Mouse (Mus musculus): ENCODE data around the gene Strada. TPM values are rescaled to one million over a fixed set of nuclear protein-coding genes. Genes with fewer than 3 reads are reported as not detected.

The Strada gene
- total and polyA plus RNA-seq, 2 experiments from 2014 or later: 21.2 to 31.2 TPM

GRCm38 (mm10) chr11:106179711-106180448 lies 22.1 kb downstream of the Strada start:
- Histone ChIP-seq H3K4me1 (ENCODE audit: insufficient read depth, low read length) (no peaks in the 10 kb centered on the region), H3K9ac (replicated peaks; ENCODE audit: low read length, poor library complexity, severe bottlenecking) (no peak overlapping the region), H3K27me3 (ENCODE audit: insufficient read depth, low read length) (no peaks in the 10 kb centered on the region), H3K4me3 (ENCODE audit: low read depth, low read length) (no peak overlapping the region), H3K4me2 (ENCODE audit: low read depth, low read length, poor library complexity, severe bottlenecking) (no peak overlapping the region), H3K27ac (ENCODE audit: low read depth, low read length) (no peak overlapping the region), H3K9me3 (ENCODE audit: low read length) (no peaks in the 10 kb centered on the region), H3K36me3 (ENCODE audit: insufficient read depth, low read length) (peaks cover 10% of the 10 kb centered on the region)
- TF ChIP-seq CTCF (IDR thresholded peaks at IDR 0.05): no peak
- ATAC-seq (ENCODE audit: low FRiP score) (no peak), DNase-seq (ENCODE audit: low spot score) (no peak)
- WGBS: 86% methylated on average over 7 of the region's 7 CpGs

- H3K4me3 ChIP-seq (ENCODE audit: low read depth, low read length): no peak overlapping the region
- TF ChIP-seq CTCF (IDR thresholded peaks at IDR 0.05): no peak
- H3K9ac ChIP-seq (replicated peaks; ENCODE audit: low read length, poor library complexity, severe bottlenecking): no peak overlapping the region
- no peak for ATAC-seq (ENCODE audit: low FRiP score)
- no peaks in the 10 kb centered on the region for H3K9me3 ChIP-seq (ENCODE audit: low read length)
- H3K27ac ChIP-seq (ENCODE audit: low read depth, low read length): no peak overlapping the region
- no peaks in the 10 kb centered on the region for H3K4me1 ChIP-seq (ENCODE audit: insufficient read depth, low read length)
- WGBS: 83% methylated on average over 5 of the region's 5 CpGs
- DNase-seq (ENCODE audit: low spot score): no peak
- no peaks in the 10 kb centered on the region for H3K27me3 ChIP-seq (ENCODE audit: insufficient read depth, low read length)
- H3K36me3 ChIP-seq (ENCODE audit: insufficient read depth, low read length): peaks cover 8% of the 10 kb centered on the region
- no peak overlapping the region for H3K4me2 ChIP-seq (ENCODE audit: low read depth, low read length, poor library complexity, severe bottlenecking)
Observed at GRCm38 (mm10) chr11:106178036-106178782, 23.8 kb downstream of the Strada start.

GRCm38 (mm10) chr11:106176372-106176771 lies 25.6 kb downstream of the Strada start:
- 90% methylated on average over 5 of the region's 5 CpGs for WGBS
- Histone ChIP-seq H3K4me3 (ENCODE audit: low read depth, low read length) (no peak overlapping the region), H3K36me3 (ENCODE audit: insufficient read depth, low read length) (peaks cover 13% of the 10 kb centered on the region), H3K9me3 (ENCODE audit: low read length) (no peaks in the 10 kb centered on the region), H3K9ac (replicated peaks; ENCODE audit: low read length, poor library complexity, severe bottlenecking) (no peak overlapping the region), H3K27ac (ENCODE audit: low read depth, low read length) (no peak overlapping the region), H3K4me1 (ENCODE audit: insufficient read depth, low read length) (no peaks in the 10 kb centered on the region), H3K4me2 (ENCODE audit: low read depth, low read length, poor library complexity, severe bottlenecking) (no peak overlapping the region), H3K27me3 (ENCODE audit: insufficient read depth, low read length) (no peaks in the 10 kb centered on the region)
- TF ChIP-seq CTCF (IDR thresholded peaks at IDR 0.05): no peak
- DNase-seq (ENCODE audit: low spot score): no peak
- no peak for ATAC-seq (ENCODE audit: low FRiP score)

- TF ChIP-seq CTCF (IDR thresholded peaks at IDR 0.05): no peak
- ATAC-seq (ENCODE audit: low FRiP score) (no peak), DNase-seq (ENCODE audit: low spot score) (no peak)
- Histone ChIP-seq H3K4me2 (ENCODE audit: low read depth, low read length, poor library complexity, severe bottlenecking) (no peak overlapping the region), H3K9ac (replicated peaks; ENCODE audit: low read length, poor library complexity, severe bottlenecking) (no peak overlapping the region), H3K4me1 (ENCODE audit: insufficient read depth, low read length) (no peaks in the 10 kb centered on the region), H3K4me3 (ENCODE audit: low read depth, low read length) (no peak overlapping the region), H3K9me3 (ENCODE audit: low read length) (no peaks in the 10 kb centered on the region), H3K27me3 (ENCODE audit: insufficient read depth, low read length) (no peaks in the 10 kb centered on the region), H3K27ac (ENCODE audit: low read depth, low read length) (no peak overlapping the region), H3K36me3 (ENCODE audit: insufficient read depth, low read length) (peaks cover 9% of the 10 kb centered on the region; the same call in 1 of the 2 replicates)
- 79% methylated on average over 3 of the region's 3 CpGs for WGBS
Observed at GRCm38 (mm10) chr11:106175081-106175480, 26.9 kb downstream of the Strada start.

DNA sequence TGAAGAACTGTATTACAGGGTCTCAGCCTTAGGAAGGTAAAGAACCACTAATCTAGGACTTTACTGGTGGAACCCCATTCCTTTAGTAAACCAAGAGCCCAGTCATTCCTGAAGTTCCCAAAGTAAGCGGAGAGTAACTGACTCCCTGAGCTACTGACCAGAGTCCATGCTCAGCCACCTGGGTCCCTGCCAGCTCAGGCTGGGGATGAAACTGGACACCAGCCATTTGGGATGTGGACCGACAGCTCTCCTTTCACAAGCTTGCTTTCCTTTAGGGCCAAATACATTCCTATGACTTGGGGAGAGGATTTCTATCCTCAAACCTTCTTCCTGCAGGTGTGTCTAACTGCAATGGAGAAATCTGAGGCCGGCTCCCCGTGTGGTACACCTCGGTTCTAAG lies 27.6 kb downstream of the Strada start:
- H3K27ac ChIP-seq (ENCODE audit: low read depth, low read length): no peak overlapping the region
- H3K4me1 ChIP-seq (ENCODE audit: insufficient read depth, low read length): no peaks in the 10 kb centered on the region
- no peak overlapping the region for H3K4me2 ChIP-seq (ENCODE audit: low read depth, low read length, poor library complexity, severe bottlenecking)
- DNase-seq (ENCODE audit: low spot score) (no peak), ATAC-seq (ENCODE audit: low FRiP score) (no peak)
- no peak overlapping the region for H3K4me3 ChIP-seq (ENCODE audit: low read depth, low read length)
- 86% methylated on average over 5 of the region's 5 CpGs for WGBS
- H3K9me3 ChIP-seq (ENCODE audit: low read length): no peaks in the 10 kb centered on the region
- peaks cover 9% of the 10 kb centered on the region; the same call in 1 of the 2 replicates for H3K36me3 ChIP-seq (ENCODE audit: insufficient read depth, low read length)
- TF ChIP-seq CTCF (IDR thresholded peaks at IDR 0.05): no peak
- no peak overlapping the region for H3K9ac ChIP-seq (replicated peaks; ENCODE audit: low read length, poor library complexity, severe bottlenecking)
- H3K27me3 ChIP-seq (ENCODE audit: insufficient read depth, low read length): no peaks in the 10 kb centered on the region

DNA sequence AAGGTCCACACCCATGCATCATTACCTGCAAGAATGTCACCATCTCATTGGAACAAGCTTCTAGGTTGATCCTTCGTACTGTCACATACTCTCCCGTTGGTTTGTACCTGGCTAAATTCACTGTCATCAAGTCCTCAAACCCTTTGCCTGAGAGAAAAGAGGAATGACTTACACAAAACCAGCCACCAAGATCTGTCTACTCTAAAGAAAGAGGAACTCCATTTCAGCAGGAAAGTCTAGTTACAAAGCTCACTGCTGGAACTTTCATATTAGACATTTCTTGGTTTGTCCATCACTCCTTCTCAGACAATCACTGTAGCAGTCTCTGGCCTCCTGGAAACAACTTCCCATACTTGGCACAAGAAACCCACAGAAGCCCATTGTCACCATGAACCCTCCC lies 28.7 kb downstream of the Strada start:
- Histone ChIP-seq H3K9me3 (ENCODE audit: low read length) (no peaks in the 10 kb centered on the region), H3K4me1 (ENCODE audit: insufficient read depth, low read length) (no peaks in the 10 kb centered on the region), H3K27me3 (ENCODE audit: insufficient read depth, low read length) (no peaks in the 10 kb centered on the region), H3K9ac (replicated peaks; ENCODE audit: low read length, poor library complexity, severe bottlenecking) (no peak overlapping the region), H3K36me3 (ENCODE audit: insufficient read depth, low read length) (peaks cover 12% of the 10 kb centered on the region), H3K4me3 (ENCODE audit: low read depth, low read length) (no peak overlapping the region), H3K27ac (ENCODE audit: low read depth, low read length) (no peak overlapping the region), H3K4me2 (ENCODE audit: low read depth, low read length, poor library complexity, severe bottlenecking) (no peak overlapping the region)
- TF ChIP-seq CTCF (IDR thresholded peaks at IDR 0.05): no peak
- no peak for DNase-seq (ENCODE audit: low spot score)
- 91% methylated on average over 2 of the region's 2 CpGs for WGBS
- ATAC-seq (ENCODE audit: low FRiP score): no peak

All from midbrain, postnatal 0 days (tissue).